Mouse (Mus musculus) central nervous system, embryonic 18 days (tissue): ENCODE data around the gene Oosp1. TPM values are rescaled to one million over a fixed set of nuclear protein-coding genes. Genes with fewer than 3 reads are reported as not detected.

ENCODE experiments used
- polyA plus RNA-seq: library from polyadenylated mRNA; depleted of rRNA; stranded (reverse); fragments of >200 nt; gene quantifications from 2 replicates; pipeline ENCODE4 v1.2.3, GENCODE M21; 2012; rRNA removed

Gene Oosp1
- polyA plus RNA-seq, result not detected in 2 replicates

DNA sequence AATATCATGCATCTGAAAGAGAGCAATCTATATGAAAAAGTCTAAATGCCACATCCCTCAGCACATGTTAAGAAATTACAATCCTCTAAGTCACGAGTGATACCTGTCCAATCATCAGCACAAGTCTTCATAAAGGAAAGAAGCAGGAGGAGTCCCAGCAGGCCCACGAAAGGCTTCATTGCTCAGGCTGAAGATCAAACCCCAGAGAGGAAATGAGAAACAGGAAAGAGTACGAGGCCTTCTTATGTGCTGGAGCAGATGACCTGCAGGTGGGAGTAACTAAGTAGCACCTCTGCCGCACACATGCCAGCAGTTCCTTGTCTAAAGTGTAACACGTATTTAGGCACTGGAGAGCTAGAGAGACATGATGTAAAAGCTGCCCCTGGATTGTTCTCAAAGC lies at the start of gene Oosp1:
Oosp1 (minus strand) TSS at position 312 of the 400 bp plus-strand sequence.

DNA sequence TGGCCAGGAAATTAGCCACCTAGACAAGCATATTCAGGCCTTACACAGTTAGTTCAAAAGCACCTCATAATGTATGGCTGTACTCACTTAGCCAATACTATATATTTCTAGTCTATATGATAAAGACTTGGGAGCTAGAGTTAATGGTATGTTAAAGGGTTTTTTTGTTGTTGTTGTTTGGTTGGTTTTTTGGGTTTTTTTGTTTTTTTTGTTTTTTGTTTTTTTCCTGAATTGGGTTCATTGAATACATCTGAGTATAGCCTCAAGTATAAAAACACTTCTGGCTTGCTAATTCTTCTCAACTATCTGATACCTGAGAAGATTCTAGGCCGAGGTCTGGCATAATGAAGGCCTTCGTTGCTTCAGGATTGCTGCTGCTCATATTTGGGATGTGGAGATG lies 5.8 kb upstream of the Oosp1 start, which contains the start of gene Oosp3:
Oosp3 (plus strand) TSS at position 301 of the 400 bp plus-strand sequence.

DNA sequence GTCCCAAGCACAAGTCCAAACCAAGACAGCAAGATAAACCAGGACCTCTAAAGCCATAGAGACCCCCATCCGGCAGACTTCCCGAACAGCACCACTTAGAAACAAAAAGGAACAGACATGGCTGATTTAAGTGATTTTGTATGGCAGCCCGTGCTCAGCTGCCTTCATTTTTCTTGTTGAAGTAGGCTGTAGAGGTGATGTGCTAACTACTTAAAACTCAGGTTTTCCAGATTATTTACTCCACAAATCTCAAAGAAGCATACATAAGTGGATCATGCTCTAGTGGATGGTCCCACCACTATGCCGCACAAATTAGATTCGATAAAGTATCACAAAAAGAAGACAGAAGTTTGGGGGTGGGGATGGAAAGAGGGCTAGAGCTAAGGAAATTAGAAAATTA lies 30.5 kb downstream of the Oosp1 start, which contains the start of gene Oosp2:
Oosp2 (minus strand) TSS at position 101 of the 400 bp plus-strand sequence.

DNA sequence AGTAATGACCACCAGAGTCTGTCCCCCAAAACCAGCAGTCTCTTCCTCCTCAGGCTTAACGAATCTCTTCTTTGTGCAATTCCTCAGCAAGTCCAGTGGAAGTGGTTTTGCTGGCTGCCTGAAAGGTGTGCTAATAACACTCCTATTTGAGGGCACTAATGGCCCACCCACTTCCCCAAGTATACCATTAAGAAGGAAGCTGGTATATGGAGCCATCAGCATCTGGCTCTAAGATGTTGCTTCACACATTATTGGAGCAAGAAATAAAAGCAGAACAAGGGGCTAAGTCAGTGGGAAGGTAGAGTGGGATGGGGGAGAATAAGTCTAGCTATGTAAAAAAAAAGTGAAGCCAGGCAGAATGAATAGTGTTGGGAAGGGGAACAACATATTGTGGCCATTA lies 50.2 kb downstream of the Oosp1 start, which contains the start of gene Ms4a3:
Ms4a3 (minus strand) TSS at position 120 of the 400 bp plus-strand sequence.

DNA sequence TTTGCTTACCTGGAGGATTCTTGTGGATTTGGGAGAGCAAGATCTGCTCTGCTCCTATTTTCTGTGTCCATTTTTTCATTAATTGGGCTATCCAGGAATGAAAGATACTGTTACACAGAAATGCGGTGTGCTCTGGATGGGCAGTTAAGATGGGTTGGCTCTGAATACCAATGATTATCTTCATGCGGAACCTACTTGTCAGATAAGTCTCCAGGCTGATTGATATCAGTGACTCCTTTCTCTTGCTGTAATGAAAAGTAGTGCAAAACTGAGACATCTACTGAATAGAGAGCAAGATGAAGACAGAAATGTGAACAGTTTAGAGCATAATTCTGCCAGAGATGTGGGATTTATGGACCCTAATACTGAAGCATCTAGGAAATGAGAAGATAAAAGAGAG lies 67.4 kb downstream of the Oosp1 start, which contains the start of gene Ms4a2:
Ms4a2 (minus strand) TSS at position 169 of the 400 bp plus-strand sequence.

Other genes with a start within 250 kb of the Oosp1 start
- gene Ms4a4b, start 247.6 kb downstream of the Oosp1 start, polyA plus RNA-seq, result 0.09 TPM in 1 of 2 replicates, not detected in the other
- gene Ms4a6c, start 221.8 kb downstream of the Oosp1 start, polyA plus RNA-seq, result 1.3 and 1.4 TPM in 2 replicates
- 0.08 TPM in 1 of 2 replicates, not detected in the other for gene Gm8369, start 205.2 kb downstream of the Oosp1 start, polyA plus RNA-seq
- 1.4 and 1.8 TPM in 2 replicates for gene Ms4a6b, start 174.6 kb downstream of the Oosp1 start, polyA plus RNA-seq
- gene Ms4a4d, start 154.3 kb downstream of the Oosp1 start, polyA plus RNA-seq, result 0.14 TPM in 1 of 2 replicates, not detected in the other
- 0.87 and 1.7 TPM in 2 replicates for gene Ms4a6d, start 86.3 kb downstream of the Oosp1 start, polyA plus RNA-seq
- 0.08 and 0.11 TPM in 2 replicates for gene Ms4a2, start 67.4 kb downstream of the Oosp1 start, polyA plus RNA-seq
- 0.17 TPM in 1 of 2 replicates, not detected in the other for gene Ms4a3, start 50.3 kb downstream of the Oosp1 start, polyA plus RNA-seq
- not detected in 2 replicates for gene Oosp2, start 30.6 kb downstream of the Oosp1 start, polyA plus RNA-seq
- not detected in 2 replicates for gene Oosp3, start 5.9 kb upstream of the Oosp1 start, polyA plus RNA-seq
- not detected in 2 replicates for gene Gif, start 56.4 kb upstream of the Oosp1 start, polyA plus RNA-seq
- gene Mrpl16, start 79.2 kb upstream of the Oosp1 start, polyA plus RNA-seq, result 36.9 and 37.1 TPM in 2 replicates
- gene Stx3, start 128.3 kb upstream of the Oosp1 start, polyA plus RNA-seq, result 44.5 and 50.9 TPM in 2 replicates
- not detected in 2 replicates for gene Olfr1417, start 148.1 kb upstream of the Oosp1 start, polyA plus RNA-seq
- gene Olfr1418, start 169.9 kb upstream of the Oosp1 start, polyA plus RNA-seq, result not detected in 2 replicates
- 0.04 TPM in 2 replicates for gene Olfr1419, start 184.0 kb upstream of the Oosp1 start, polyA plus RNA-seq
- gene Olfr1420, start 195.4 kb upstream of the Oosp1 start, polyA plus RNA-seq, result not detected in 2 replicates
- gene Patl1, start 221.2 kb upstream of the Oosp1 start, polyA plus RNA-seq, result 26.2 and 28.7 TPM in 2 replicates